Mouse (Mus musculus) neutrophil, adult 5-6 weeks (primary cell): Measurements from ENCODE around the gene Chrm3. TPM values are rescaled to one million over a fixed set of nuclear protein-coding genes. Genes with fewer than 3 reads are reported as not detected.
"Not testable (repeated sequence)": the region's sequence is repeated elsewhere in the genome, so short reads cannot be mapped to it uniquely, and the experiment has no call there.

Source experiments
- ATAC-seq: fragments of 151-379, 151-347 bp; 2 replicates; pipeline ENCODE4 v1.8.0; 2017; ENCODE audit warnings: mild to moderate bottlenecking, moderate TSS enrichment; ENCODE audit not compliant: insufficient number of reproducible peaks, poor library complexity, low FRiP score, severe bottlenecking; ENCODE audit errors: extremely low read depth
- total RNA-seq: library from RNA; stranded (forward); fragments of 200-1000 nt; gene quantifications from 2 replicates; pipeline ENCODE4 v1.2.3, GENCODE M21; 2017

The Chrm3 gene
- total RNA-seq, 1 experiment from 2014 or later: 34.7 TPM

DNA sequence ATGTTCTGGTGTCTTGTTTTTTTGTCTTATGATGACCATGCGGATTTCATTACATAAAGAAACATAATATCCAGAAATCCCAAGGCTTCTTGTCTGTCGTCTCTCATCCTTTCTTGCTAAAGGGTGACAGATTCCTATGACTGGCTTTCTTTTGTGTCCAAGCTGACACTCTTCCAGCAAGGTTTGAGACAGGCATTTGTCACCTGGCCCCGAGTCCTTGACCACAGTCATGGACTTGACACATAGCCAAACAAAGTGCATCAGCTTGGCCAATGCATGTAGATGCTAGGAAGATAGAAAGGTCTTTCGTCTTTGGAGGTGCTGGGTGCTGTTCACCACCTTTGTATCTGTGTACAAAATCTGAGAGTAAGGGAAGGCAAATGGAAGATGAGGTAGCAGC is 480.2 kb downstream of the Chrm3 start:
- ATAC-seq: no peak

DNA sequence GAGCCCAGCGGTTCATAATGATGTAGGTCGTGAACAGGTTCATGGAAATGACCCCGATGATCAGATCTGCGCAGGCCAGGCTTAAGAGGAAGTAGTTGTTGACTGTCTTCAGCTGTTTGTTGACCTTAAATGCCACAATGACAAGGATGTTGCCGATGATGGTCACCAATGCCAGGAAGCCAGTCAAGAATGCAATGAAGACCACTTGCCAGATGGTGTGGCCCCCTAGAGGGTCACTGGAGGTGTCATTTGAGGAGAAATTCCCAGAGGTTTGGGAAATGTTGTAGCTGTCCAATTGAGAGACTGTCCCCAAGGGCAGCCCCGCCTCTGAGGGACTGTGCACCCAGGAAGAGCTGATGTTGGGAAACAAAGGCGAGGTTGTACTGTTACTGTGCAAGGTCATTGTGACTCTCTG is 482.0 kb downstream of the Chrm3 start:
- ATAC-seq: peak; percentile 73

DNA sequence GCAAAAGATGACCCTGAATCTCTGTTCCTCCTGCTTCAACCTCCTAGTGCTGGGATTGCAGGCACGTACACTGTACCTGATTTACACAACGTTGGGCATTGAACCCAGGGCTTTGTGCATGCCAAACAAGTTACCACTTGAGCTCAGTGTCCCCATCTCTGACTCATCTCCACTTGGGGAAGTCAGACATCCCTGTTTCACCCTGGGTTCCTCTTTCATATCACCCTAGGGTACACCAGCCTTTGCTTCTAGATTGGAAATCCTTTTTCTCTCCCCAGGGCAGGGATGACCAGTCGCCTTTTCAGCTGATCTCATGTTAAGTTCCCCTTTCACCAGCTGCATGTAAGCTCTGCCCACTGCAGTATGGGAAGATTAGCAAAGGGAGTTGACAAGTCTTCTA is 487.3 kb downstream of the Chrm3 start:
- peak; percentile 94 for ATAC-seq

DNA sequence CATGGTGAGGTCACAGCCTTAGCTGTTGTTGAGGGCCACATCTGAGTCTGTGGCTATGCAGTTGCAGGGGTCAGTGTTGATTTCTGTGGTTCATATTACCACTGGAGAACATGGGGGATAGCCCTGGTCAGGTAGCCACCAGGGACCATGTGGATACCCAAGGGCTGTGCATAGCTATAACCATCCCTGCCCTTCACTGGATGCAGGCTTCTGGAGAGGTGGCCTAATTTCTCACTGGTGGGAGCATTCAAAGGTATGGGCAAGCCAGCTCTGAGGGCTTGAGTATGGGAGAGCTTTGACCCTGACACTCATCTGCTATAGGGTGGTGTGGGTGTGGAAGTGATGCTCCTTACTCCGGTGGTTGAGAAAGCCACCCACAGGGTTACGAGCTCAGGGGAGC is 494.5 kb downstream of the Chrm3 start:
- no peak for ATAC-seq

DNA sequence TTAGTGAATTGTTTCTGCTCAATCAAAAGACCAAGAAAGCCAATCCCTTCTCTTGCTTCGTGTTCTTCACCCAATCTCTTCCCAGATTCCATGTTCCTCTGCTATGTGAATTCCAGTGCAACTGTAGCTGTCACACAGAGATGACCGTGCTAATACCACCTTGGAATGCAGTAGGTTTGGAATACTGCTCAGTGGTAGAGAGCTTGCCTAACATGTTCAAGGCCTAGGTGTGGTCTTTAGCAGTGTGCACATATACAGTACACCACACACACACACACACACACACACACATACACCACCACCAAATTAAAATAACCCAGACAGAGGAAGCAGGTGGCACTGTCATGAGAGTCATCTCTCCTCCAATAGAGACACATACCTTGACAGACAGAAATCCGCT is 513.1 kb downstream of the Chrm3 start:
- ATAC-seq: no peak

DNA sequence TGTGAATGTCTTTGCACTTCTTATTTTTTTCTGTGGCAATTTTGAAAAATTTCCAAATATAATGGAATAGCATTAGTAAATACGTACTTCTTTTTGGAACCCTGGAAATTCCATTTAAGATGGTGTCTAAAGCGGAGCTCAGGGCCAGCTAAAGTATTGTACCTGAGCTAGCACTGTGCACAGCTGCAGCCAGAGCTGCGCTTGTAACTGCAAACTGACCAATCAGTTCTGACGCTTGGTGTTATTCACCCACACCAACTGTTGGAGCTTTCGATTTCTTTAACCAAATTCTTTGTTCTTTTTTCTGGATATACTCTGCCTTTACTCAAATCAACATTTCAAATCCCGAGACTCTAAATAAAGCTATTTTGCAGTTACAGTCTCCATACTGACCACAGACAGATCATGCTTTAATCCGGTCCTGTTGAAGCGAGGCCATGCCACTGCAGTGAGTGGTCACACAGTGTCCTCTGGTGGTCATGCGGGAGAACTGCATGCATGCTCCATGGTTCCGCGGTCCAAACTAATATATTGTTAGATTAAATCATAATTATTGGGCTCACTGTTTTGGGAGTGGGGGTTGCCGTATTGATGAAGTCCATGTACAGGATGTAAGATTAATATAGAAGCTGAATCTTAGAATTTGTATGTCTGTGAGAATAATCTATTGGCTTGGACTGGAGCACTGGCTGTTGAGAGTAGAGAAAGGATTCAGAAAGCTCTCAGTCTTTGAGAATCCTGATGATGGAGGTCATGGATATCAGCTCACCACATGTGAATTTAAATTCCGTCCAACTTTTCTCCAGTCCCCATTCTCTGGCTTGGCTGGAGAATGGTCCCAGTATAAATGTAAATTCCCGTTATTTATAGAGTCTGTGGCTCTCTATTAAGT is 513.9 kb downstream of the Chrm3 start:
- ATAC-seq: peak; percentile 100

DNA sequence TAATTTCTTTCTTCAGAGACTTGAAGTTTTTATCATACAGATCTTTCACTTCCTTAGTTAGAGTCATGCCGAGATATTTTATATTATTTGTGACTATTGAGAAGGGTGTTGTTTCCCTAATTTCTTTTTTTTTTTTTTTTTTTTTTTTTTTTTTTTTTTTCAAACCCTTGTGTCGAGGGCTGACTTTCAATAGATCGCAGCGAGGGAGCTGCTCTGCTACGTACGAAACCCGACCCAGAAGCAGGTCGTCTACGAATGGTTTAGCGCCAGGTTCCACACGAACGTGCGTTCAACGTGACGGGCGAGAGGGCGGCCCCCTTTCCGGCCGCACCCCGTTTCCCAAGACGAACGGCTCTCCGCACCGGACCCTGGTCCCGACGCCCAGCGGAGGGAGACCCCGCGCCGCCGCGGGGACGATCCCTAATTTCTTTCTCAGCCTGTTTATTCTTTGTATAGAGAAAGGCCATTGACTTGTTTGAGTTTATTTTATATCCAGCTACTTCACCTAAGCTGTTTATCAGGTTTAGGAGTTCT is 526.4 kb downstream of the Chrm3 start:
- ATAC-seq: not testable (repeated sequence)

DNA sequence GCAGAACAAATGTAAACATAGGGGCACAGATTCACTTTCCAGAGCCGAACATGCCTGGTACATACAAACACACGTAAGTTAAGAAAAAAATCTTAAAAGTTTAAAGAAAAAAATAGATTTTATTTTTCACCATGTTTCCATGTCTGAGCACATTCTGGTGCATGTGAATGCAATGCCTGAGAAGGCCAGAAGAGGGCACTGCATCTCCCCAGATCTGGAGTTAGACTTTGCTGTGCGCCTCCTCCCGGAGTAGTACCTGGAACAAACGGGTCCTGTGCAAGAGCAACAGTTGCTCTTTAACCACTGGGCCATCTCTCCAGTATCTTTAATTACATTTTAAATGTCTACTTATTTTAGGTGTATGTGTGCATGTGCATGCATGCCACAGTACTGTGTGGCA is 534.4 kb downstream of the Chrm3 start:
- peak; percentile 82 for ATAC-seq
